Mouse (Mus musculus): ENCODE data around the gene P3h4.

The P3h4 gene

DNA sequence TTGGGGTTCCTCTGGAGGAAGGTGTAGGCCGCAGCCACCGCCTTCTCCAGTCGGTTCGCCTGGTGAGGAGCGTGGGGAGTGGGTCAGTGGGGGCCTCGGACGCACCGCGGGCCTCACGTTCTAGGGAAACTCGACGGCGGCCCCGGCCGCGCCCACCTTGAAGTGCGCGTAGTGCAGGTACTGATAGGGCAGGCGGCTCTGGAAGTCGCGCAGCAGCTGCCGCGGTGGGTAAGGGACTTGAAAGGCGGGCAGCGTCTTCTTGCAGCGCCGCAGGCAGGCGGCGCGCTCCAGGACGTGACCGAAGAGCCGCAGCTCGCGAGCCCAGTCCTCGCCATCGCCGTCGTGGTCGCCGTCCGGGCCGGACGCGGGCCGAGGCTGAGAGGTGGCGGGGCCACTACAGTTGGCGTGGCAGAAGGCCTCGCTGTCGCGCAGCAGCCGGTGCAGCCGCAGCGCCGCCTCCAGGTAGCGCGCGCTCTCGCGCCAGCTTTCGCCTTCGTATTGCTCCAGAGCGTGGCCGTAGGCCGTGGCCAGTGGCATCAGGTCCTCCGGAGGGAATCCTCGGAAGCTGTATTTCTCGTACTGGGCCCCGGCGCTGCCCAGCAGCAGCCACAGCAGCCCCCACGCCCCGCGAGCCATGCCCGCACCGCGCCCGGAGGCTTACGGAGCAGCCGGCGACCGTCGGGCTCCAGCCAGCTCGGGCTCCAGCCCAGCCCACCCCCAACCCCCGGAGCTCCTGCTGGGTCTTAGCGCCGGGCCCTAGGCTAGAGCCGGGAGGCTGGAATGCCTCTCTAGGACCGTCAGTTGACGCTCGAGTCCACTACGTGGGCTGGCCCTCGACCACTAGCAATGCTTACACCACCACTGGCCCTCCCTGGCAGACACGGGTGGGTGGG, at the start of gene P3h4:
P3h4 (minus strand) TSS at position 816 of the 893 bp plus-strand sequence.
- DNase-seq = peak; percentile 75

DNA sequence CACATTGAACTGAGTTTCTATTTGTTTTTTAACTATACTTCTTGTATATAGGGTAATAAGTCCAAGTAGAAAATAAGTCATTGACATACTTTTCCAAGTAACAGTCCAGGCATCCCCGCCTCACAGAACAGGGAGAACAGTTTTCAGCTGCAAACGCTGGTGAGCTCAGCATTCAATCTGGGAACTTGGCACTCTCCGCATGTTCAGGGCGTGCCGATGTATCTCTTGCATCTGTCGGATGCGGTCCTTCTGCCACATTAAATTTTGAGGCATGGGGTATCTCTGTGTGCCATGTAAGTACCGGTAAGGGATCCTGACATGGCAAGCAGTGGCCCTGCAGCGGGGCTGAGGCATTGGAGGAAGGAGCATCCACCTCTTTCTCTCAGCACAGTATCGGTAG, 48.1 kb upstream of the P3h4 start:
- no peak for DNase-seq

DNA sequence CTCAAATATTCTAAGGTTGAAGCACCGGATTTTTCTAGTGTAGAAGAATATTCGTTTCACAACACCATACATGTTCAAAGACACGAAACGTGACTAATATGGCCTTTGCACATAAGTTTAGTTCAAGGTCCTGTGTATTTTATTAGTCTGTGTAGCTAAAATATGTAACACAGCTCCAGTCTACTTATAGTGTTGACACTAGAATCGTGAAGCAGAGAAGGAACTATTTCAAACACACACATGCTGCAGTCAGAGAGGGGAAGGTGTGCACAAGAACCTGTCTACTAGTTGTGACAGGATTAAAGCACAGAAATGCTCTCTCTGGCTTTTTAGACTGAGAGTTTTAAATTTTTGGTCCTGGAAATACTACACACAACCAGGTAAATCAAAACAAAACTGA, 43.1 kb upstream of the P3h4 start:
- DNase-seq = no peak

DNA sequence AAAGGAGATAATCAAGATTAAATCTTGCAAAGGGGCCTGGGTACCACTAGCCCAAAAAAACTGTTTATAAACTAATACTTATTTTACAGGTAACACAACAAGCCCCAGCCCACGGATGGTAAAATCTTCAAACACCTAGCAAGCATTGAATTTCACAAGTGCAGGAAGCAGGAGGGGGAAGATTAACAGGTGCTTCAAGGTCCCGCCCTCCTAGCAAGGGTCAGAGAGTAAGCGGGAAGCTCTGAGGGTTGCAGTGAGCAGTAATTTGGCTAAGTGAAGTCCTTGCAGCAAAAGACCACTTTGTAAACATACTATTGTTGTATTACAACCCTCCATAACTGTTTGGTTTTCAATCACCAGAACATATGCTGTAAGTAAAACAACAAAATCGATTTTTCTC, 42.6 kb upstream of the P3h4 start:
- no peak for DNase-seq

DNA sequence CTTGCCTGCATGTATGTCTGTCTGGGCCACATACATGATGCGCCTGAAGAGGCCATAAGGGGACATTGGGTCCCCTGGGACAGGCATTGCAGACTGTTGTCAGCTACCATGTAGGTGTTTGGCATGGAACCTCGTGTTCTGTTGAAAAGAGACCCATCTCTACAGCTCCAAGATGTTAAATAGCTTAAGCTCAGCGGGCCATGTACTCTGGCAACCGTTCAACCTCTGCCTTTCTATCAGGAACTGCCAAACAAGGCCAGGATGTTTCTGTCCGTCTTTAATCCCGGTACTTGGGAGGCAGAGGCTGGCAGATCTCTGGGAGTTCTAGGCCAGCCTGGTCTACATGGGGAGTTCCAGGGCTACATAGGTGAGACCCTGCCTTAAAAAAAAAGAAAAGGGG, 28.0 kb upstream of the P3h4 start:
- DNase-seq = peak; percentile 42

DNA sequence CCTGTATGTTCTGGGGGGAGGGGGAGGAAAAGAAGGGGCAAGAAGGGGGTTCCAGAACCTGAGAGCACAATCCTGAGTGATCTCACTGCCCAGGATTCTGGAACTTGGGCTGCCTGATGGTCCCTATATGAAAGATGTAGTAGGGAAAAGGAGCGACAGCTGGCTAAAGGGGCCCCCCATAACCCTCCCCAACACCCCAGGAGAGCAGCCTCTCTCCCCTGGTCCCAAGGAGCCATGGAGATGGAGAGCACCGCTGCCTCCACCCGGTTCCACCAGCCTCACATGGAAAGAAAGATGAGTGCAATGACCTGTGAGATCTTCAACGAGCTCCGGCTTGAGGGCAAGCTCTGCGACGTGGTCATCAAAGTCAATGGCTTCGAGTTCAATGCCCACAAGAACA, 27.2 kb upstream of the P3h4 start, which contains the start of the genes Nt5c3b and Klhl10:
Nt5c3b (minus strand) TSS at position 12 of the 400 bp plus-strand sequence.
Klhl10 (plus strand) TSS at position 121 of the 400 bp plus-strand sequence.
- DNase-seq = no peak

DNA sequence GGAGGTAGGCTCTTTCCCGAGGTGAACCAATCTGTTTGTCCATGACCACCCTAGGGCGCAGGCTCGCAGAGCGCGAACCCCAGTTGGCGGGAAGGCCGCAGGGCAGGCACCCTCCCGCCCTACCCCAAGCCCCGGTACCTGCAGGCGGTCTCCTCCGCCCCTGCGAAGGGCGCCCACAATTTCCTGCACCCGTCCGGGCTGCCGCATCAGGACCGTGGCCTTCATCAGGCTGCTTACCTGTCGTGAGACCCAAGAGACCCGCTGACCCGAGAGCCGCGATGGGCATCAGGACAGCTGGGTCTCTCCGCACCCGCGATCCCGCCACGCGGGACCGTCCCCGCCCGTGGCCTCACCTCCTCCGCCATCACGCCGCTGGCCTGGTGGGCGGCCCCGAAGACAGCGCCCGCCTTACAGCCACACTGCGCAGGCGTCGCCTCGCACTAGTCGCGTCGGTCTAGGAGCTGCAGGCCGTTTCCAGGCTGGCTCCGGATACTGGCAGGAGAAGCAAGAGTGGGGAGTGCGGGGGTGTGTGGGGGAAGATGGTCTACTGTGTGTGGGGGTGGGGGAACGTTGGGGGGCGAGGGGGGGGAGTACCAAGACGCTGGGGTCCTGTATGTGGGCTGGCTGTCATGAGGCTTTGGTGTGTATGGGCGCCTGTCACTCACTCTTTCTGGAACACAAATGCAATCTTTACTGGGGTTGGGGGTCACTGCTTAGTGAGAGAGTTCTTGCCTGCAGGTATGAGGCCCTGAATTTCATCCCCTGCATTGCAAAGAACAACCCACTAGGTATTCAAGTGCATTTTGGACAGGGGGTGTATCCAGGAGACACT, 26.3 kb upstream of the P3h4 start:
- DNase-seq = peak; percentile 75

DNA sequence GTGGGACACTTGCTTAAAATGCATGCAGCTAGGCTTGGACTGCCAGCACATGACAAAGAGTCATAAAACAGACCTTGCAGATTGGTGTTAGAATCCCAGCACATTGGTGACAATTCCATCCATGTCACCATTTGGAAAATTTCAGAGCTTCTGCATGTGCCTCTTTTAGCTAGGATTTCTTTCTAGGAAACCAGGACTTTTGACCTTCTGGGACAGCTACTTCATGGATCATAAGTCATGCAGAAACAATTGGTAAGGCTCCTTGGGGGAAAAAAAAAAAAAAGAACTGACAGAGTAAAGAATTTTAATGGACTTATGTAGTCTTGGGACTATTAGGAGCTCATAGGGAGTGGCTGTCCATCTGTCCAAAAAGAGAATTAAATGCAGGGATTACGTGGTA, 23.3 kb upstream of the P3h4 start:
- DNase-seq = no peak

DNA sequence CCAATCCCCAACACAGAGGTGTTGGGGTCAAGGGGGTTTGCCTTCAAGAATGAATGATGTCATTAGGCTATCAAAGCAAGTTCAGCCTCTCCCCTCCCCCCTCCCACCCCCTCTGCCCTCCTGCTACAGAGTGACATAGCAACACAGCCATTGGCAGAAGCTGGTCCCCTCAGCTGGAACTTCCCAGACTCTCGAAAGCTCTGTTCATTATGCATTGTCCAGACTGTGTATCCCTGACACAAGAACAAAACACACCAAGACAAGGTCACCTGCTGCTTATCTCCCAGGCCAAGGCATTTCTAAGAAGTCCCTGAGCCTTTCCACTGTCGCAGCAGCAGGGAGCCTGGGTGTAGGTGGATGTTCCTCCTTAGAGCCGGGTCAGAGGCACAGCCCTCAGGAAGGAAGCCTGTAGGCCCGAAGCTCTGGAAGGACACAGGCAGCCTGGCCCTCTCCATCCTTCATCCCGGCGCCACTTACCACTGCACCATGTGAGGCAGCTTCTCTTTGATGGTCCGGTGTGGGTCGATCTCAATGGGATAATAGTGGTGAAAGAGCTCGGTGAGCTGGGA, 21.1 kb upstream of the P3h4 start:
- no peak for DNase-seq

DNA sequence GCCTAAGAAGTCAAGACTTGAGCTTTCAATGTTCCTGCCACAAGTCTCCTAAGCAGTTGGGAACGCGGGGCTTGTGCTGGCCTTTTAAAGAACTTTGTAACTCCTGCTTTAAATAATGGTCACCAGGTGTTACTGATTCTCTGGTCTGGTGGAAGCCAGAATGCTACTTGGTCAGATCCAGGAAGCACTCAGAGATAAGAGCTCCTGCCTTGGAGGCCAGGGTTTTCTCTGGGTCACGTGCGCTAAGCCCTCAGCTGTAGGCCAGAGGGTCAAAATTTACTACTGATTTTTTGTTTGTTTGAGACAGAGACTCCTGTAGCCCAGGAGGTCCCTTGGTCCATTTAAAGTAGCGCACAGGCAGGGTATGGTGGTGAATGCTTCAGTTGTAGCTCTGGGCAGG, 17.4 kb upstream of the P3h4 start:
- no peak for DNase-seq

DNA sequence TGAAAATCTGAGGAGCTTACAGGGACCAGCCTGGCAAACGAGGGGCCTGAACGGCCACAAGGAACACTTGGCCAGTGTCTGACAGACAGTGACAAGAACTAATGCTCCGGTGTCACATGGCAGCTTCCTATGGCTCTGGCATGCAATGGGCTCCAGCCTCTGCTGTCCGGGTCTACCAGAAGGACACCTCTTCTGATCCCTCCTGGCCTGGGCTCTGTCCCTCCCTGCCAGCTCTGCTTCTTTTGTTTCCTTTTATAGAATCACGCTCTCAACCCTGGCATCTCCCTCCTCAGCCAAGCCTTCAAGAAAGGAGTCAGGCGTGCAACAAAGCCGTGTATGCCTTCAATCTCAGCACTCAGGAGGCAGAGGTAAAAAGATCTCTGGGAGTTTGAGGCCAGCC, 15.4 kb upstream of the P3h4 start:
- DNase-seq = no peak

DNA sequence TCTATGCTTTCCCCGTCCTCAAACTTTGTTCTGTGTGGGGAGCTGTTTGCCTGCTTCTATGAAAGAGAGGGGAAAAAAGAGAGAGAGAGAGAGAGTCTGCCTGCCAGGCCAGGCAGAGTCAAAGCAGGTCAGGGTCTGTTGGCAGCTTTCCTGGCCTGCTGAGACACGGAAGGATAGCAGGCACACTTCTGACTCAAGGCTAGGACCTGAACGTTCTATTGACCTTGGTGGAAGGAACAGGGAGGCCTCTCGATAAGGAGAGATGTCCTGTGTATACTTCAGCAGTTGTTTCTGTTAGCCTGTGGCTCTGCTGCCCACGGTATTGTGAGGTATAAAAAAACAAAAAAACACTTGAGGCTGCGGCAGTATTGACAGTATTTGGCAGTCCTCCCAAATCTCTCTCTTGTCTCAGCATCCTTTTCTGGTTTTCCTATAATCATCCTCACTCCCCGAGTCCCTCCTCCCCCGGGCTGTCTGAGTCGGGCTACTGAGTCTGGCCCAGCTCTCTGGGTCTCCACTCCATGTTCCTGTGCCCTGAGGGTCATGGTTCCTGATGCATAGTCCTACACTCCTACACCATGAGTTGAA, 14.1 kb upstream of the P3h4 start:
- DNase-seq = no peak

DNA sequence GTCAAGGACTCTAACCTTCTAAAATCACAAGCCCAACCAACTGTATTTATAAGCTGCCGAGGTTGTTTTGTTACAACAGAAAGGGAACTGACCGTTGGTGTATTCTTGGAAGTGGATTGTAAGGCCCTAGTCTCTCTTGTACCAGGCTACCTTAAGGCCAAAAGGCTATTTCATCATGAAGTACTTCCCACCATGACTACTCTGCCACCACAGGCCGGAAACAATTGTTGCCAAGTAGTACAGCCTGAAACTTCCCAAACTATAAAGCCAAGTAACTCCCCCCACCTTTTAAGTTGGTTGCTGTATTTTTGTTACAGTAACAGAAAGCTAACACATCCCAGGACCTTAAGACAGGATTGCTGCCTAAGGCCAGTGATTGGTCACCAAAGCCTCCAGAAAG, 12.2 kb upstream of the P3h4 start:
- no peak for DNase-seq

DNA sequence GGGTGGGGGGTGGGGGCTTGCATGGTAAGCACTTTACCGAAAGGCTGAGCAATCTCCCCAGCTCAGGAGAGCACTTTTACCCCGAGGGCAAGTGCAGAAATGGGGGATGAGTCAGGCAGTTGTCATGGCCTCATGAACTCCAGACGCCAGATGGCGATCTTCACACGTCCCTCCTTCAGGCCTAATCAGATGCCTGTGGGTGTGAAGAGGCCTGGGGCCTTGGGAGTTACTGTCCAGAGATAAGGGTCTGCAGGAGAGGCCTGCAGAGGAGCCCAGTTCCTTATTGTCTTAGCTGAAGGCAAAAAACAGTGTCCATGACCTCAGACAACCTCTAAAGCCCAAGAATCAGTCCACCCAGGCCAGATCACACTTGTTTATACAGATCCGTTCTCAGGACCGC, 11.2 kb upstream of the P3h4 start:
- DNase-seq = peak; percentile 67

DNA sequence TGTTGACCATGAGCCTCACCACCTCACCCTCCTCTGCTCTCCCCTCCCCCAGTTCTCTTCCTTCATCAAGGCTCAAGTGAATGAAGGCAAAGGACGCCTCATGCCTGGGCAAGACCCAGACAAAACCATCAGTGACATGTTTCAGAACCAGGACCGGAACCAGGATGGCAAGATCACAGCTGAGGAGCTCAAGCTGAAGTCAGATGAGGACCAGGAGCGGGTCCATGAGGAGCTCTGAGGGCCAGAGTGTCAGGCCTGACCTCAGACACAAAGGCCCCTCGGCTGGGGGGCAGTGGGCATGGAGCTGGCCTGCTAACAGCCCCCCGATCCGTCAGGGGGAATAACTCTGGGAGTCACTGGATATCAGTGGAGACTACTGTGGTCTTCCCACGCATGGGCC, 9.2 kb upstream of the P3h4 start:
- DNase-seq = no peak

DNA sequence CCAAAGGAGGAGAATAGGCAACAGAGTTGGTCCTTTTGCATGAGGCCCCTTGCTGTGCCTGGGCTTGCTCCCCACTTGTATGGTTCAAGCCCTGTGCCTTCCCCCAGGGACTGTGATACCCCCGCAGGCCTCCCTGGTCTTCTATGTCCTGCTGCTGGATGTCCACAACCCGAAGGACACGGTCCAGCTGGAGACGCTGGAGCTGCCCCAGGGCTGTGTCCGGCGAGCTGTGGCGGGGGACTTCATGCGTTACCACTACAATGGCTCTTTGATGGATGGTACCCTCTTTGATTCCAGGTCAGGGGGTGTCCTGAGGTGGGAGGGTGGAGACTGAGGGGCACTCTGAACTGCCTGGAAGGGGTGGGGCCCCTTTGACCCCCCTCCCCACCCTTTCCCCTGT, 6.9 kb upstream of the P3h4 start:
- DNase-seq = no peak

DNA sequence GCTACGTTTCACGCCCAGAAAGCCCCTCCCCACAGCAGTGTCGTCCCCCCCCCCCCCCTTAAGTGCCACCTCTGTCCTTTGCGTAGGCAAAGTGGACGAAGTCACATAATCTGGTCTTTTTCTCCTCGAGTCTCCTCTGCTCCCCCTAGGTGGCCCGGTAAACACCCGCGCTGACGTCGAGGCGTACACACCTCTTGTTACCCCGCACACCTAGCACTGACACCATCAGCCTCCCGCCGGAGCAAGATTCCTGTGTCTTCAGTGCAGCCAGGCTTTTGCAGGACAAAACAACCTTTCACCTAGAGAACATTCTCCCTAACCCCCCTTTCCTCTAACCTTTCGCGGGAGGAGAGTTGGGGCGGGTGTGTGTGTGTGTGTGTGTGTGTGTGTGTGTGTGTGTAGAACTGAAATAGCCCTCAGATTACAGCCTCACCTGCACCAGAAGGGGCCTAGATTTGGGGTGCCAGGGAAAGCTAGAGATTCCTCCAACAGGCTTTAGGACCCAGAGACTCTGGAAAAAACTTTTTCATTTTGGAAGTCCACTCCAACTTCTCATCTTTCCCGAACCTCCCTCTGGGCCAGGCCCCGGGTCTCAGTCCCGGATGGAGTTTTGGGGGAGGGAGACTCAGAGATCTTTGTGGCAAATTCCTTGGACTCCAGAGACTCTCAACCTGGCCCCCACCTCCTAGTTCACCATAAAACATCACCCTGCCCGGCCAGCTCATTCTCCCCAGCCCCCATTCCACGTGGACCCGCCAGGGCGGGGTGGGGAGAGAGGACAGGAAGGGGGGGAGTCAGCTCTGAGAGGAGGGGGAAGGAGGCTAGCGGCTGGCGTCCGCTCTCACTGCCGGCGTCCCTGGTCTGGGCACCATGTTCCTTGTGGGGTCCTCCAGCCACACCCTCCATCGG, 532 bp upstream of the P3h4 start, which contains the start of gene Fkbp10:
Fkbp10 (plus strand) TSS at position 784 of the 909 bp plus-strand sequence.
- DNase-seq = no peak

DNA sequence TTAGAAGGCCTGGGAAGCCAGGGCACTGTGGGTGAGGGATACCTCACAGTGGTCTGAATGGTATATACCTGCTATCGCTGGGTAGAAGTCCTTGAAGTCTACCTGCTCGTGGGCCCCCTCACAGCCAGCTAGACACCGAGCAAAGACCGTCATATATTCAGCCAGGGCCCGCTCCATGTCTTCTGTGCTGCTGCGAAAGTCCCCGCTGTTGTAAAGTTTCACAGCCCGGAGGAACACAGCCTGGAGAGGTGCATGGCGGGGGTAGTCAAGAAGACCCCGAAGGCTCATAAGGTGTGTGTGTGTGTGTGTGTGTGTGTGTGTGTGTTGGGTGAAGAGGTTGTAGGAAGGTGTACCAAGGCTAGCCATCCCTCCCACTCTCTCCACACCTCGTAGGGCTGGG, 1.1 kb downstream of the P3h4 start:
- DNase-seq = no peak

DNA sequence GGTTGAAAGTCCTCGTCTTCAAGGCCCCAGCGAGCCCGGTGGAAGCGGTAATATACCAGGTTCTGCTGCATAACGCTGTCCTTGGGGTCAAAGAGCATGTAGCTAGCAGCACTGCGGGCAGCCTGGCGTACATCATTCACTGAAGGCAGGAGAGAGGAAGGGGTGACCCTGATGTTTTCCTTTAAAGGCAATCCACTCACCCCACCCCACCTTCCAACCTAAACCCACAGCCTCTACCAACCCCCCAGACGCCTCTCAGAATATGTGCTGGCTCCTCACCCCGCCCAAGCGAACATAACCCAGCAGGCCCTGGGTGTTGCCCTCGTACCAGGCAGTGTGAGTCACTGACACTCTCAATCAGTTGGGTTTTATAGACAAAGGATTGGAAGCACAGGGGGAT, 2.9 kb downstream of the P3h4 start:
- DNase-seq = no peak

DNA sequence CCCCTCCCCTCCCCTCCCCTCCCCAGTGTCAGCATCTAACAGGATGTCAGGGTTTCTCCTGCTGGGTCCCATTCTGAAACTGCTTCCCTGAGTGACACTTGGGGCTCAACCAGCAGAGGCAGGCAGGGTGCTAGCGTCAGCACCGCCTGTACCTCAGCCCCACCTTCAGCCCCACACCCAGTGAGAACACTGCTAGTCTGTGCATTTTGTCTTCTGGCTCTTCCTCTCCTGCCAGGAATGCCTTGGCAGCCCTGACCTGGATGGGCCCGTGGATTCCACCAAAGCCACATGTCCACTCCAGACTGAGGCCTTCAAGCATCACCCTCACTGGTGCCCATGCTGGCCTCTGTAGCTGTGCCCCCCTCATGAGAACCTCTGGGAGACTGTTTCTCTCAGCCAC, 5.0 kb downstream of the P3h4 start:
- DNase-seq = no peak

DNA sequence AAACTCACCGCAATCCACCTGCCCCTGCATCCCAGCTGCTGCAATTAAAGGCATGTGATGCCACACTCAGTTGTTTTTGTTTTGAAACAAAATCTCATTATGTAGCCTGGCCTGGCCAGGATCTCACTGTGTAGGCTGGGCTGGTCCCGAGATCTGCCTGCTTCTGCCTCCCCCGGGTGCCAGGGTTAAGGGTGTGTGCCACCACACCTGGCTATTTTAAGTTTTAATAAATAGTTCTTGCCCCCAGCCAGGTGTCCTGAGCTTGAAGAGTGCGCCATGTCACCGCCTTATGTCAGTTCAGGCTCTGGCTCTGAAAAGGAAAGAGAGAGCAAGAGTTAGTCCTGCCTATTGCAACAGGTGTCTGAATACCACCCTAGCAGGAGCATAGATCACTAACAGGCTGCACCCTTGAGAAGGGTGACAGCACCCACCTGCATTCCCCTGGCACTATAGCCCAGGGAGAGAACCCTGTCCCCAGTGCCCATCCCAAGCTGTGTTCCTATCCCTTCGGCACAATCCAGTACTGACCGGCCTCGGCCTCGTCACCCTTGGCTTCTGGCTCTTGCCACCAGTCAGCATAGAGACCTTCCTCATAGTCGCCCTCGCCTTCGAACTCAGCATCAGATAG, 5.7 kb downstream of the P3h4 start:
- DNase-seq = no peak

Data from kidney, adult 11 months (tissue).